Mouse (Mus musculus) heart, postnatal 0 days (tissue): ENCODE measurements around the gene Gm20458. TPM values are rescaled to one million over a fixed set of nuclear protein-coding genes. Genes with fewer than 3 reads are reported as not detected.
A peak's percentile ranks its signal among the peaks of the same experiment; 100 is the strongest.

ENCODE experiments used
- ATAC-seq: fragments of 200-750 bp; cut with Nextera tagmentation; 2 replicates; pipeline ENCODE4 v1.8.0; 2017; ENCODE audit warnings: low read depth, moderate number of reproducible peaks, moderate library complexity; ENCODE audit not compliant: insufficient read depth
- DNase-seq: peaks from one replicate; pipeline ENCODE4 v3.0.0-alpha.2; 2016; ENCODE audit warnings: low spot score
- H3K27ac ChIP-seq: fragments of 300-500 bp; sonication (generic); 2 replicates; pipeline ENCODE4 v1.5.1; 2014; ENCODE audit warnings: low read depth, mild to moderate bottlenecking
- H3K27me3 ChIP-seq: fragments of 300-500 bp; sonication (generic); 2 replicates; pipeline ENCODE4 v1.6.1; 2014; ENCODE audit warnings: low read length, mixed read lengths; ENCODE audit not compliant: control insufficient read depth, insufficient read depth
- H3K36me3 ChIP-seq: fragments of 300-500 bp; sonication (generic); replicated peaks from 2 replicates; pipeline ENCODE4 v1.6.1; 2014; ENCODE audit warnings: low read length, mixed read lengths; ENCODE audit not compliant: control insufficient read depth, insufficient read depth
- H3K4me1 ChIP-seq: fragments of 300-500 bp; sonication (generic); 2 replicates; pipeline ENCODE4 v1.6.1; 2014; ENCODE audit warnings: antibody characterized with exemption; ENCODE audit not compliant: control insufficient read depth, insufficient read depth
- H3K4me2 ChIP-seq: fragments of 300-500 bp; sonication (generic); 2 replicates; pipeline ENCODE4 v1.6.1; 2014; ENCODE audit warnings: low read depth, mild to moderate bottlenecking, low read length, moderate library complexity
- H3K4me3 ChIP-seq: fragments of 300-500 bp; sonication (generic); 2 replicates; pipeline ENCODE4 v1.5.1; 2014; ENCODE audit warnings: low read depth, low read length
- H3K9ac ChIP-seq: fragments of 300-500 bp; sonication (generic); replicated peaks from 2 replicates; pipeline ENCODE4 v1.6.1; 2014; ENCODE audit warnings: low read depth, low read length, mixed read lengths
- H3K9me3 ChIP-seq: fragments of 300-500 bp; sonication (generic); replicated peaks from 2 replicates; pipeline ENCODE4 v1.6.1; 2016; ENCODE audit warnings: low read length; ENCODE audit not compliant: control insufficient read depth
- CTCF ChIP-seq: IDR thresholded peaks from 2 replicates; pipeline ENCODE4 v1.5.1; 2016; ENCODE audit warnings: antibody characterized with exemption, control low read depth, low read depth
- EP300 ChIP-seq: IDR thresholded peaks from 2 replicates; pipeline ENCODE4 v1.6.1; 2016; ENCODE audit warnings: antibody characterized with exemption, low read depth
- WGBS: fragments of 180-500 bp; shearing (Covaris S2); extraction: QIAGEN DNeasy Blood & Tissue Kit; methylation state at CpG from one replicate; pipeline ENCODE4 v1.1.7; 2014; 5-methylcytosine and 5-hydroxymethylcytosine counted together
- polyA plus RNA-seq: library from polyadenylated mRNA; unstranded; fragments of >200 nt; fragmentation: Nextera tagmentation; extraction: Ambion mirVana; gene quantifications from 2 replicates; pipeline ENCODE4 v1.2.1, GENCODE M21; 2015
- total RNA-seq: library from RNA; depleted of rRNA; stranded (reverse); fragments of >200 nt; gene quantifications from 2 replicates; pipeline ENCODE4 v1.2.3, GENCODE M21; 2014; ENCODE audit warnings: low replicate concordance

Gm20458 gene
- total and polyA plus RNA-seq, 2 experiments from 2014 or later = 15.5 to 34.3 TPM

GRCm38 (mm10) chr2:164458535-164458934 is 2.2 kb upstream of the Gm20458 start:
- WGBS = 79% methylated on average over 8 of the region's 8 CpGs
- no peak for ATAC-seq
- no peak overlapping the region for H3K4me2 ChIP-seq
- H3K27me3 ChIP-seq = no peaks in the 10 kb centered on the region
- DNase-seq = no peak
- H3K9ac ChIP-seq = no peak overlapping the region
- H3K4me1 ChIP-seq = peaks cover 40% of the 10 kb centered on the region
- no peak overlapping the region for H3K4me3 ChIP-seq
- TF ChIP-seq EP300 (no peak), CTCF (no peak)
- H3K27ac ChIP-seq = no peak overlapping the region
- H3K36me3 ChIP-seq = peaks cover 7% of the 10 kb centered on the region; the same call in 1 of the 2 replicates
- H3K9me3 ChIP-seq = no peaks in the 10 kb centered on the region

GRCm38 (mm10) chr2:164465161-164465560 is 4.4 kb downstream of the Gm20458 start:
- no peaks in the 10 kb centered on the region for H3K9me3 ChIP-seq
- ATAC-seq = no peak
- H3K27me3 ChIP-seq = no peaks in the 10 kb centered on the region
- TF ChIP-seq CTCF = no peak
- no peak for TF ChIP-seq EP300
- H3K9ac ChIP-seq = no peak overlapping the region
- no peak for DNase-seq
- peaks cover 9% of the 10 kb centered on the region; the same call in 1 of the 2 replicates for H3K4me1 ChIP-seq
- H3K4me2 ChIP-seq = no peak overlapping the region
- H3K4me3 ChIP-seq = no peak overlapping the region
- peaks cover 39% of the 10 kb centered on the region for H3K36me3 ChIP-seq
- H3K27ac ChIP-seq = no peak overlapping the region

- DNase-seq = no peak
- TF ChIP-seq CTCF = no peak
- TF ChIP-seq EP300 = no peak
- Histone ChIP-seq H3K4me3 (no peak overlapping the region), H3K9me3 (no peaks in the 10 kb centered on the region), H3K4me2 (no peak overlapping the region), H3K9ac (no peak overlapping the region), H3K36me3 (peaks cover 39% of the 10 kb centered on the region), H3K4me1 (0 out of 2 replicates have a peak, but pooled peaks cover 4% of the 10 kb centered on the region), H3K27ac (no peak overlapping the region), H3K27me3 (no peaks in the 10 kb centered on the region)
- 61% methylated on average over 5 of the region's 5 CpGs for WGBS
- no peak for ATAC-seq
These were observed 6.0 kb downstream of the Gm20458 start for GRCm38 (mm10) chr2:164466787-164467186.

- no peak overlapping the region for H3K27ac ChIP-seq
- H3K36me3 ChIP-seq = peaks cover 24% of the 10 kb centered on the region
- DNase-seq = peak; percentile 28
- ATAC-seq = peak; percentile 47; the same call in 1 of the 2 replicates
- peak; percentile 59 for TF ChIP-seq CTCF
- TF ChIP-seq EP300 = no peak
- H3K4me1 ChIP-seq = no peaks in the 10 kb centered on the region
- WGBS = 30% methylated on average over 10 of the region's 10 CpGs
- H3K4me2 ChIP-seq = no peak overlapping the region
- no peak overlapping the region for H3K4me3 ChIP-seq
- H3K27me3 ChIP-seq = no peaks in the 10 kb centered on the region
- H3K9me3 ChIP-seq = no peaks in the 10 kb centered on the region
- no peak overlapping the region for H3K9ac ChIP-seq
These were observed 9.5 kb downstream of the Gm20458 start for GRCm38 (mm10) chr2:164470254-164470653.

GRCm38 (mm10) chr2:164473624-164474023 is 12.9 kb downstream of the Gm20458 start, which contains the start of gene Trp53tg5:
Gene Trp53tg5 (minus strand): TSS chr2:164473724.
- Histone ChIP-seq H3K36me3 (peaks cover 8% of the 10 kb centered on the region; the same call in 1 of the 2 replicates), H3K4me1 (no peaks in the 10 kb centered on the region), H3K4me3 (no peak within 1 kb of the TSS), H3K9me3 (no peaks in the 10 kb centered on the region), H3K9ac (no peak within 1 kb of the TSS), H3K27ac (no peak within 1 kb of the TSS), H3K4me2 (no peak within 1 kb of the TSS), H3K27me3 (no peaks in the 10 kb centered on the region)
- no peak for DNase-seq
- 81% methylated on average over 6 of the region's 6 CpGs for WGBS
- ATAC-seq = no peak
- TF ChIP-seq CTCF (no peak), EP300 (no peak)

- DNase-seq (no peak), ATAC-seq (peak; percentile 24; the same call in 1 of the 2 replicates)
- Histone ChIP-seq H3K9me3 (no peaks in the 10 kb centered on the region), H3K9ac (peak within 1 kb of the TSS; percentile 65), H3K27me3 (no peaks in the 10 kb centered on the region), H3K36me3 (peaks cover 11% of the 10 kb centered on the region), H3K27ac (peak within 1 kb of the TSS; percentile 52), H3K4me2 (peak within 1 kb of the TSS; percentile 83), H3K4me1 (peaks cover 7% of the 10 kb centered on the region; the same call in 1 of the 2 replicates), H3K4me3 (peak within 1 kb of the TSS; percentile 66)
- TF ChIP-seq EP300 = no peak
- no peak for TF ChIP-seq CTCF
- WGBS = 2% methylated on average over 25 of the region's 26 CpGs
These were observed 25.0 kb downstream of the Gm20458 start, which contains the start of gene Dbndd2 for GRCm38 (mm10) chr2:164485681-164486257. Gene Dbndd2 (plus strand): TSS chr2:164486106.
